ENCODE assay signal across 8 mouse cellular contexts in the genomic region with DNA sequence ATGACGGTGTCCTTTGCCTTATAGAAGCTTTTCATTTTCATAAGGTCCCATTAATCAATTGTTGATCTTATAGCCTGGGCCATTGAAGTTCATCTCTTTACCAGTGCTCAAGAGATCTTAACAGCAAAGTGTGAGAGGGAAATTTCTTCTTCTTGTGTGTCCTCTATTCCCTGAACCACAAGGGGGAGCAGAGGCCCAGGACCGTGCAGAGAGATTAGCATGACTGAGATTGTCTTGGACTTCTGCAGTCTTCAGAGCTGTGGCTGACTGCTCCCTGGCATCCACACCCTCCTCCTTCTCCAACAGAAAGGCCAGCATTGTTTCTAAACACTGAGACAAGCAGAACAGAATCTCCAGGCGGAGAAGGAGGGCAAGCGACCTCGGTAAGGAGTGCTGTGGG. TPM values are rescaled to one million over a fixed set of nuclear protein-coding genes. Genes with fewer than 3 reads are reported as not detected.
DNase-seq lines count a peak whose midpoint lies in the region; ATAC-seq lines count a peak whose summit lies in the region.

No protein-coding gene starts in this region.

- DNase-seq in cerebellum, postnatal 14 days: peak; percentile 36 to 40
- no peak for DNase-seq in cerebellum, adult 8-10 months
- peak; percentile 64 for DNase-seq in midbrain, embryonic 14.5 days
- DNase-seq in embryo, embryonic 10 days (ENCODE audit: low spot score): peak; percentile 65
- peak; percentile 66 for DNase-seq in retina, embryonic 14.5 days (ENCODE audit: low spot score)
- no peak for DNase-seq in gastrocnemius, postnatal 25 days

- H3K27ac ChIP-seq in midbrain, embryonic 14.5 days (replicated peaks; ENCODE audit: low read depth, low read length): no peak overlapping the region
- H3K27ac ChIP-seq in midbrain, embryonic 13.5 days: no peak overlapping the region
- no peak overlapping the region for H3K27ac ChIP-seq in kidney, embryonic 15.5 days

- H3K9me3 ChIP-seq in midbrain, embryonic 14.5 days (ENCODE audit: control insufficient read depth, low read length): no peaks in the 10 kb centered on the region
- H3K9me3 ChIP-seq in midbrain, embryonic 13.5 days: no peaks in the 10 kb centered on the region
- H3K9me3 ChIP-seq in kidney, embryonic 15.5 days (replicated peaks): no peaks in the 10 kb centered on the region

- H3K4me1 ChIP-seq in midbrain, embryonic 14.5 days (ENCODE audit: control insufficient read depth, insufficient read depth, low read length): no peaks in the 10 kb centered on the region
- H3K4me1 ChIP-seq in midbrain, embryonic 13.5 days (replicated peaks): 0 out of 2 replicates have a peak, but pooled peaks cover 3% of the 10 kb centered on the region
- H3K4me1 ChIP-seq in kidney, embryonic 15.5 days: no peaks in the 10 kb centered on the region

- no peaks in the 10 kb centered on the region for H3K27me3 ChIP-seq in midbrain, embryonic 14.5 days (ENCODE audit: control insufficient read depth, insufficient read depth, low read length)
- no peaks in the 10 kb centered on the region for H3K27me3 ChIP-seq in midbrain, embryonic 13.5 days
- no peaks in the 10 kb centered on the region for H3K27me3 ChIP-seq in kidney, embryonic 15.5 days

- H3K4me2 ChIP-seq in midbrain, embryonic 14.5 days (ENCODE audit: low read length): no peak overlapping the region
- H3K4me2 ChIP-seq in midbrain, embryonic 13.5 days (replicated peaks): no peak overlapping the region
- H3K4me2 ChIP-seq in kidney, embryonic 15.5 days: no peak overlapping the region

- ATAC-seq in midbrain, embryonic 14.5 days (ENCODE audit: low FRiP score, low TSS enrichment): no peak
- ATAC-seq in midbrain, embryonic 13.5 days: no peak
- ATAC-seq in kidney, embryonic 15.5 days (replicated peaks; ENCODE audit: low FRiP score): peak; percentile 54; the same call in 1 of the 2 replicates

- WGBS in midbrain, embryonic 14.5 days: 40% methylated on average over 5 of the region's 5 CpGs
- WGBS in midbrain, embryonic 13.5 days: 38% methylated on average over 5 of the region's 5 CpGs
- 43% methylated on average over 5 of the region's 5 CpGs for WGBS in kidney, embryonic 15.5 days

- H3K36me3 ChIP-seq in midbrain, embryonic 14.5 days (ENCODE audit: control insufficient read depth, insufficient read depth, low read length): no peaks in the 10 kb centered on the region
- no peaks in the 10 kb centered on the region for H3K36me3 ChIP-seq in midbrain, embryonic 13.5 days
- no peaks in the 10 kb centered on the region for H3K36me3 ChIP-seq in kidney, embryonic 15.5 days

- no peak overlapping the region for H3K9ac ChIP-seq in midbrain, embryonic 14.5 days (replicated peaks; ENCODE audit: low read length)
- no peak overlapping the region for H3K9ac ChIP-seq in midbrain, embryonic 13.5 days (replicated peaks)
- no peak overlapping the region for H3K9ac ChIP-seq in kidney, embryonic 15.5 days

- no peak overlapping the region for H3K4me3 ChIP-seq in midbrain, embryonic 14.5 days (replicated peaks; ENCODE audit: low read depth, low read length)
- no peak overlapping the region for H3K4me3 ChIP-seq in midbrain, embryonic 13.5 days (replicated peaks)
- H3K4me3 ChIP-seq in kidney, embryonic 15.5 days (replicated peaks): no peak overlapping the region

RNA-seq across cellular contexts. Expression of gene Pdcd6ip, which starts 11.0 kb away (rescaled TPM):
- polyA plus RNA-seq in midbrain, embryonic 14.5 days (2014; fragmentation: Nextera tagmentation; extraction: Ambion mirVana): 22.7 and 41.3 TPM in 2 replicates
- polyA plus RNA-seq in midbrain, embryonic 13.5 days (2015; fragmentation: Nextera tagmentation; extraction: Ambion mirVana): 39.7 and 42.8 TPM in 2 replicates
- polyA plus RNA-seq in kidney, embryonic 15.5 days (2015; fragmentation: Nextera tagmentation; extraction: Ambion mirVana): 76.4 and 79.6 TPM in 2 replicates
- 10 to 100 TPM; 36.4 to 37.0 TPM for total RNA-seq in gastrocnemius, postnatal 25 days (2021)

RNA-seq across cellular contexts. Expression of gene Clasp2, which starts 22.2 kb away (rescaled TPM):
- polyA plus RNA-seq in midbrain, embryonic 14.5 days (2014; fragmentation: Nextera tagmentation; extraction: Ambion mirVana): 150 and 152 TPM in 2 replicates
- 108 and 113 TPM in 2 replicates for polyA plus RNA-seq in midbrain, embryonic 13.5 days (2015; fragmentation: Nextera tagmentation; extraction: Ambion mirVana)
- polyA plus RNA-seq in kidney, embryonic 15.5 days (2015; fragmentation: Nextera tagmentation; extraction: Ambion mirVana): 25.4 and 25.6 TPM in 2 replicates
- total RNA-seq in gastrocnemius, postnatal 25 days (2021): 10 to 100 TPM; 43.7 to 44.1 TPM

Comparison
In these comparisons a context has a peak if more than half of its experiments do, and no peak if none do; other contexts are left out.
1. DNase-seq: peak in cerebellum, postnatal 14 days (2 of 2), midbrain, embryonic 14.5 days (single experiment), embryo, embryonic 10 days (single experiment) and retina, embryonic 14.5 days (single experiment); none in cerebellum, adult 8-10 months (single experiment) and gastrocnemius, postnatal 25 days (single experiment).